Mouse (Mus musculus) layer of hippocampus, adult 8-10 months (tissue): ENCODE data around the gene Supt3. TPM values are rescaled to one million over a fixed set of nuclear protein-coding genes. Genes with fewer than 3 reads are reported as not detected.

Experiments
- DNase-seq, 2 experiments: peaks; one replicate each; pipeline ENCODE4 v3.0.0; 2022; ENCODE audit warnings: low spot score in 2 of 2
- total RNA-seq, 4 experiments: library from RNA; stranded (reverse); gene quantifications; 2 replicates each; pipeline ENCODE4 v1.2.4; 2022

The Supt3 gene
- total RNA-seq, 4 experiments from 2014 or later: 15.4 to 17.6 (median 16.1) TPM

GRCm38 (mm10) chr17:45119609-45120201 lies 342.8 kb downstream of the Supt3 start:
- DNase-seq: peak in 1 of 2 experiments; percentile 19

GRCm38 (mm10) chr17:45123856-45124255 lies 346.9 kb downstream of the Supt3 start:
- no peak for DNase-seq

- no peak for DNase-seq
Observed at GRCm38 (mm10) chr17:45128611-45129010, 351.7 kb downstream of the Supt3 start.

- DNase-seq: no peak
Observed at GRCm38 (mm10) chr17:45133501-45134400, 356.8 kb downstream of the Supt3 start.

- DNase-seq: no peak
Observed at GRCm38 (mm10) chr17:45136491-45136890, 359.5 kb downstream of the Supt3 start.

GRCm38 (mm10) chr17:45143043-45143442 lies 366.1 kb downstream of the Supt3 start:
- no peak for DNase-seq

GRCm38 (mm10) chr17:45144656-45145055 lies 367.7 kb downstream of the Supt3 start:
- DNase-seq: no peak

GRCm38 (mm10) chr17:45151312-45151929 lies 374.5 kb downstream of the Supt3 start:
- DNase-seq: no peak

GRCm38 (mm10) chr17:45153721-45154120 lies 376.8 kb downstream of the Supt3 start:
- no peak for DNase-seq

- no peak for DNase-seq
Observed at GRCm38 (mm10) chr17:45158171-45158691, 381.3 kb downstream of the Supt3 start.

GRCm38 (mm10) chr17:45160651-45161050 lies 383.7 kb downstream of the Supt3 start:
- no peak for DNase-seq

GRCm38 (mm10) chr17:45165741-45166140 lies 388.8 kb downstream of the Supt3 start:
- no peak for DNase-seq

Other genes with a start within 250 kb of the Supt3 start
- gene Runx2, start 37.6 kb downstream of the Supt3 start, total RNA-seq: 10 to 100 TPM; 13.2 to 17.8 (median 14.8) TPM